Mouse (Mus musculus): ENCODE measurements around the gene Pnrc2. TPM values are rescaled to one million over a fixed set of nuclear protein-coding genes. Genes with fewer than 3 reads are reported as not detected.

Pnrc2 gene
- polyA plus RNA-seq, 1 experiment, result 59.7 TPM

GRCm38 (mm10) chr4:135889884-135890283 is 16.2 kb upstream of the Pnrc2 start:
- H3K27me3 ChIP-seq (ENCODE audit: control insufficient read depth, insufficient read depth, low read length), result no peaks in the 10 kb centered on the region
- H3K27ac ChIP-seq (ENCODE audit: insufficient read depth, low read length), result no peak overlapping the region
- WGBS, result 4% methylated on average over 4 of the region's 4 CpGs
- DNase-seq, result peak; percentile 69 to 74
- TF ChIP-seq POLR2A (IDR thresholded peaks at IDR 0.05; ENCODE audit: borderline replicate concordance, insufficient read depth, low read length) (no peak), CTCF (IDR thresholded peaks at IDR 0.05; ENCODE audit: borderline replicate concordance, insufficient read depth, low read depth, low read length) (peak; percentile 97)
- no peaks in the 10 kb centered on the region for H3K4me1 ChIP-seq (ENCODE audit: control insufficient read depth, insufficient read depth, low read length)
- no peak overlapping the region for H3K4me3 ChIP-seq (replicated peaks; ENCODE audit: insufficient read depth, low read depth, low read length)

- H3K27ac ChIP-seq (ENCODE audit: insufficient read depth, low read length), result no peak overlapping the region
- 79% methylated on average over 7 of the region's 7 CpGs for WGBS
- no peaks in the 10 kb centered on the region for H3K27me3 ChIP-seq (ENCODE audit: control insufficient read depth, insufficient read depth, low read length)
- no peak for TF ChIP-seq POLR2A (IDR thresholded peaks at IDR 0.05; ENCODE audit: borderline replicate concordance, insufficient read depth, low read length)
- TF ChIP-seq CTCF (IDR thresholded peaks at IDR 0.05; ENCODE audit: borderline replicate concordance, insufficient read depth, low read depth, low read length), result no peak
- H3K4me1 ChIP-seq (ENCODE audit: control insufficient read depth, insufficient read depth, low read length), result no peaks in the 10 kb centered on the region
- DNase-seq, result no peak
- no peak overlapping the region for H3K4me3 ChIP-seq (replicated peaks; ENCODE audit: insufficient read depth, low read depth, low read length)
Measured at GRCm38 (mm10) chr4:135889146-135889883, 15.7 kb upstream of the Pnrc2 start.

GRCm38 (mm10) chr4:135888448-135889057 is 14.9 kb upstream of the Pnrc2 start:
- no peaks in the 10 kb centered on the region for H3K4me1 ChIP-seq (ENCODE audit: control insufficient read depth, insufficient read depth, low read length)
- no peak for DNase-seq
- no peaks in the 10 kb centered on the region for H3K27me3 ChIP-seq (ENCODE audit: control insufficient read depth, insufficient read depth, low read length)
- no peak overlapping the region for H3K4me3 ChIP-seq (replicated peaks; ENCODE audit: insufficient read depth, low read depth, low read length)
- no peak overlapping the region for H3K27ac ChIP-seq (ENCODE audit: insufficient read depth, low read length)
- 93% methylated on average over 24 of the region's 24 CpGs for WGBS
- no peak for TF ChIP-seq CTCF (IDR thresholded peaks at IDR 0.05; ENCODE audit: borderline replicate concordance, insufficient read depth, low read depth, low read length)
- TF ChIP-seq POLR2A (IDR thresholded peaks at IDR 0.05; ENCODE audit: borderline replicate concordance, insufficient read depth, low read length), result no peak

GRCm38 (mm10) chr4:135886184-135886583 is 12.5 kb upstream of the Pnrc2 start:
- DNase-seq, result no peak
- Histone ChIP-seq H3K27ac (ENCODE audit: insufficient read depth, low read length) (no peak overlapping the region), H3K4me1 (ENCODE audit: control insufficient read depth, insufficient read depth, low read length) (no peaks in the 10 kb centered on the region), H3K27me3 (ENCODE audit: control insufficient read depth, insufficient read depth, low read length) (no peaks in the 10 kb centered on the region), H3K4me3 (replicated peaks; ENCODE audit: insufficient read depth, low read depth, low read length) (no peak overlapping the region)
- TF ChIP-seq CTCF (IDR thresholded peaks at IDR 0.05; ENCODE audit: borderline replicate concordance, insufficient read depth, low read depth, low read length) (no peak), POLR2A (IDR thresholded peaks at IDR 0.05; ENCODE audit: borderline replicate concordance, insufficient read depth, low read length) (no peak)
- 89% methylated on average over 4 of the region's 4 CpGs for WGBS

DNA sequence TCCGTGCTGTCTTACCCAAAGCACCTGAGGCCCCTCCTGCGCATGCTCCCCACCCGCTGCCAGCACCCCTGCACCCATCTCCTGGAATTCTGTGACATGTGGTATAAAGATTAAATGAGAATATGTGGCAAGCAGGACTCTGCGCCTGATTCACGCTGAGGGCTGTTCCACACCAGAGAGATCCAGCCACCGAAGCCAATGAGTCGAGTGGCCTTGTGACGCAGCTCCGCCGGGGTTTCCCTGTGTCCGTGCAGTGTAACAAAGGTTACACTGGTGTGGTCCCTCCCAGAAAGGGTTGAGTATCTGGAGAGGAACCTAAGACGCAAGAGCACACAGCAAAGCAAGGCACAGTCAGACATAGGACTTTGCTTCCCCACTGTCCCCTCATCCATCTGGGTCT is 12.0 kb upstream of the Pnrc2 start:
- Histone ChIP-seq H3K4me3 (replicated peaks; ENCODE audit: insufficient read depth, low read depth, low read length) (no peak overlapping the region), H3K27ac (ENCODE audit: insufficient read depth, low read length) (no peak overlapping the region), H3K27me3 (ENCODE audit: control insufficient read depth, insufficient read depth, low read length) (no peaks in the 10 kb centered on the region), H3K4me1 (ENCODE audit: control insufficient read depth, insufficient read depth, low read length) (no peaks in the 10 kb centered on the region)
- WGBS, result 91% methylated on average over 12 of the region's 12 CpGs
- no peak for DNase-seq
- TF ChIP-seq CTCF (IDR thresholded peaks at IDR 0.05; ENCODE audit: borderline replicate concordance, insufficient read depth, low read depth, low read length), result no peak
- no peak for TF ChIP-seq POLR2A (IDR thresholded peaks at IDR 0.05; ENCODE audit: borderline replicate concordance, insufficient read depth, low read length)

GRCm38 (mm10) chr4:135884531-135884930 is 10.9 kb upstream of the Pnrc2 start:
- no peak overlapping the region for H3K4me3 ChIP-seq (replicated peaks; ENCODE audit: insufficient read depth, low read depth, low read length)
- TF ChIP-seq POLR2A (IDR thresholded peaks at IDR 0.05; ENCODE audit: borderline replicate concordance, insufficient read depth, low read length) (no peak), CTCF (IDR thresholded peaks at IDR 0.05; ENCODE audit: borderline replicate concordance, insufficient read depth, low read depth, low read length) (no peak)
- 50% methylated on average over 6 of the region's 6 CpGs for WGBS
- H3K27me3 ChIP-seq (ENCODE audit: control insufficient read depth, insufficient read depth, low read length), result no peaks in the 10 kb centered on the region
- H3K4me1 ChIP-seq (ENCODE audit: control insufficient read depth, insufficient read depth, low read length), result no peaks in the 10 kb centered on the region
- H3K27ac ChIP-seq (ENCODE audit: insufficient read depth, low read length), result no peak overlapping the region
- no peak for DNase-seq

- H3K27ac ChIP-seq (ENCODE audit: insufficient read depth, low read length), result no peak overlapping the region
- 63% methylated on average over 7 of the region's 7 CpGs for WGBS
- no peak for DNase-seq
- H3K4me1 ChIP-seq (ENCODE audit: control insufficient read depth, insufficient read depth, low read length), result no peaks in the 10 kb centered on the region
- TF ChIP-seq CTCF (IDR thresholded peaks at IDR 0.05; ENCODE audit: borderline replicate concordance, insufficient read depth, low read depth, low read length) (no peak), POLR2A (IDR thresholded peaks at IDR 0.05; ENCODE audit: borderline replicate concordance, insufficient read depth, low read length) (no peak)
- H3K27me3 ChIP-seq (ENCODE audit: control insufficient read depth, insufficient read depth, low read length), result no peaks in the 10 kb centered on the region
- H3K4me3 ChIP-seq (replicated peaks; ENCODE audit: insufficient read depth, low read depth, low read length), result no peak overlapping the region
Measured at GRCm38 (mm10) chr4:135883881-135884516, 10.3 kb upstream of the Pnrc2 start.
